Mouse (Mus musculus) R1 (cell line): ENCODE measurements at regions not wholly inside any gene's neighbourhood (a gene's known extent, or its start where the extent isn't known, plus 50 kb on each side); places are given as distances from the start of the nearest gene placed in this dataset.

Experiments used
- DNase-seq: peaks from one replicate; pipeline ENCODE4 v3.0.0-alpha.2; 2018; ENCODE audit warnings: low read depth, low spot score

GRCm38 (mm10) chr5:43339671-43340070, 106.7 kb downstream of the Cpeb2 start:
- DNase-seq: no peak

- no peak for DNase-seq
These were observed 108.5 kb downstream of the Cpeb2 start for GRCm38 (mm10) chr5:43341475-43341874.

GRCm38 (mm10) chr5:43344441-43344840, 111.5 kb downstream of the Cpeb2 start:
- peak; percentile 11 for DNase-seq

GRCm38 (mm10) chr5:43350987-43351386, 118.0 kb downstream of the Cpeb2 start:
- DNase-seq: no peak

GRCm38 (mm10) chr5:43353021-43353990, 120.3 kb downstream of the Cpeb2 start:
- peak; percentile 16 for DNase-seq

GRCm38 (mm10) chr5:43354351-43354942, 121.5 kb downstream of the Cpeb2 start:
- DNase-seq: no peak

- DNase-seq: peak; percentile 94
These were observed 122.1 kb downstream of the Cpeb2 start for GRCm38 (mm10) chr5:43355026-43355580.

- peak; percentile 74 for DNase-seq
These were observed 122.9 kb downstream of the Cpeb2 start for GRCm38 (mm10) chr5:43355832-43356231.

GRCm38 (mm10) chr5:43357100-43357680, 124.2 kb downstream of the Cpeb2 start:
- no peak for DNase-seq

GRCm38 (mm10) chr5:43357901-43358300, 124.9 kb downstream of the Cpeb2 start:
- DNase-seq: no peak

GRCm38 (mm10) chr5:43358928-43359765, 126.2 kb downstream of the Cpeb2 start:
- no peak for DNase-seq

GRCm38 (mm10) chr5:43360298-43360697, 127.3 kb downstream of the Cpeb2 start:
- peak; percentile 37 for DNase-seq

GRCm38 (mm10) chr5:43361026-43361425, 128.1 kb downstream of the Cpeb2 start:
- DNase-seq: no peak

- DNase-seq: no peak
These were observed 139.4 kb downstream of the Cpeb2 start for GRCm38 (mm10) chr5:43372385-43372784.

GRCm38 (mm10) chr5:43384689-43385375, 130.5 kb upstream of the C1qtnf7 start:
- no peak for DNase-seq

- no peak for DNase-seq
These were observed 124.3 kb upstream of the C1qtnf7 start for GRCm38 (mm10) chr5:43390997-43391396.

- peak; percentile 68 for DNase-seq
These were observed 123.8 kb upstream of the C1qtnf7 start for GRCm38 (mm10) chr5:43391412-43392029.

- no peak for DNase-seq
These were observed 122.3 kb upstream of the C1qtnf7 start for GRCm38 (mm10) chr5:43392908-43393545.

- DNase-seq: no peak
These were observed 98.1 kb upstream of the C1qtnf7 start for GRCm38 (mm10) chr5:43417259-43417658.
